ENCODE assay signal across 27 mouse cellular contexts in the genomic region with DNA sequence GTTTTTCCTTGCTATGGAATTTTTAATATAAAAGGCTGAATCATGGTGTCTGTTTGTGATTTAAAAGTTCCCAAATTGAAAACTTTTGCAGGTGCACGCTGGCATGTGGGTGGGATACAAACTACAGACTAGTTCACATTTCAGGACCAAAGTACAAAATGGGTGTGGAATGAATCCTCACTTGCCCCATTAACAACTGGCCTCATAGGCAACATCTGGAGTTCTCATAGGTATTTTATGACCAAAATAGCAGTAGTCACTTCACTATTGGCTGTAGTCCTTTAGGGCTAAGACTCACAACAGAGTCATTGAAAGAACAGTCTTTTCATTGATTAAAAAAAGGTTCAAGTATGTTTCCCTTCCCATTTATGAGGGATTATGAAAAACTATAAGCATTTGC.
"Had no signal": no experiment of that assay in that cellular context is flagged by ENCODE, and none has a peak within 500 bp of the region (broad histone marks: within the 10 kb centered on the region; RNA-seq: fewer than 3 reads in every experiment).

No protein-coding gene starts in this region.

- DNase-seq: gastrocnemius, postnatal 14 days; gastrocnemius, postnatal 36 days; heart, adult 11 months; heart, adult 2 months; heart, postnatal 4 days; kidney, adult 18-20 months; kidney, adult 8-10 months; kidney, postnatal 10 days; kidney, postnatal 25 days; kidney, postnatal 4 days; left cerebral cortex, postnatal 4 days; liver; liver, embryonic 13.5 days had no signal

- H3K9me3 ChIP-seq: heart, embryonic 13.5 days; heart, embryonic 15.5 days; hindbrain, embryonic 10.5 days; hindbrain, embryonic 12.5 days; intestine, embryonic 15.5 days; liver, embryonic 13.5 days; liver, embryonic 15.5 days had no signal

- H3K4me3 ChIP-seq: heart, adult 2 months; heart, embryonic 13.5 days; heart, embryonic 15.5 days; hindbrain, embryonic 10.5 days; hindbrain, embryonic 12.5 days; intestine, embryonic 15.5 days; layer of hippocampus, adult 2 months; left cerebral cortex, adult 2 months; liver, embryonic 13.5 days; liver, embryonic 15.5 days had no signal

- ATAC-seq: hindbrain, embryonic 16.5 days; inflammation-experienced regulatory T-cells, adult 6 months; intestine, embryonic 15.5 days; intestine, postnatal 0 days had no signal

- H3K9ac ChIP-seq: heart, embryonic 13.5 days; heart, embryonic 15.5 days; hindbrain, embryonic 12.5 days; hindbrain, embryonic 14.5 days; intestine, embryonic 15.5 days; liver, embryonic 13.5 days; liver, embryonic 15.5 days had no signal

- H3K4me2 ChIP-seq: heart, embryonic 11.5 days; heart, embryonic 13.5 days; heart, embryonic 15.5 days; hindbrain, embryonic 12.5 days; hindbrain, embryonic 14.5 days; intestine, embryonic 15.5 days; liver, embryonic 11.5 days; liver, embryonic 13.5 days; liver, embryonic 15.5 days had no signal

- H3K4me1 ChIP-seq: heart, embryonic 13.5 days; heart, embryonic 15.5 days; hindbrain, embryonic 10.5 days; hindbrain, embryonic 12.5 days; intestine, embryonic 15.5 days; liver, embryonic 13.5 days; liver, embryonic 15.5 days had no signal

- H3K27ac ChIP-seq: heart, adult 2 months; heart, embryonic 13.5 days; heart, embryonic 15.5 days; hindbrain, embryonic 10.5 days; hindbrain, embryonic 12.5 days; hindbrain, embryonic 14.5 days; intestine, embryonic 15.5 days; layer of hippocampus, adult 2 months; left cerebral cortex, adult 2 months; liver, embryonic 13.5 days; liver, embryonic 15.5 days had no signal

- H3K36me3 ChIP-seq: heart, embryonic 13.5 days; heart, embryonic 15.5 days; hindbrain, embryonic 10.5 days; hindbrain, embryonic 12.5 days; intestine, embryonic 15.5 days; liver, embryonic 13.5 days; liver, embryonic 15.5 days had no signal

- H3K27me3 ChIP-seq: heart, embryonic 13.5 days; heart, embryonic 15.5 days; hindbrain, embryonic 12.5 days; intestine, embryonic 15.5 days; liver, embryonic 13.5 days; liver, embryonic 15.5 days had no signal
